Mouse (Mus musculus): ENCODE data around the gene Mboat2.

Gene Mboat2

DNA sequence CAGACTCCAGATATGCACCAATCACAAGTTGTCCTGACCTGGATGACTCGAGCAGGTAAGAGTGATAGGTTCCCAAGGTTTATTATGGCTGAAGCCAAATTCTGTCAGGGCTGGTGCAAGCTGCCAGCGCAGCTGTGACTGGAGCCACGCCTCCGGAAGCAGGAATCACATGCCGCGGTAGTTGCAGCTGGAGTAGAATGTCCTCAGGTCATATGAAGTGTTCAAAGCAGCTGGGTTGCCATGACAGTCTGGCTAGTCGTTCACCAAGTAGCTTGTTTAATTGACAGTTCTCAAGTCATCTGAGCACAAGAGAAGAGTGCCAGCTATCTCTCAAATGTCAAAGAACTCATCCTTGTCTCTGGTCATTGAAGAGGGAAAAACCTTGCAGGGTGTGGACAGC lies 28.7 kb downstream of the Mboat2 start:
- in situ Hi-C loops (cut with MboI, MseI): loop anchor here (5.0 kb wide), 1 partner anchor 83 kb away; no protein-coding TSS in a partner anchor

DNA sequence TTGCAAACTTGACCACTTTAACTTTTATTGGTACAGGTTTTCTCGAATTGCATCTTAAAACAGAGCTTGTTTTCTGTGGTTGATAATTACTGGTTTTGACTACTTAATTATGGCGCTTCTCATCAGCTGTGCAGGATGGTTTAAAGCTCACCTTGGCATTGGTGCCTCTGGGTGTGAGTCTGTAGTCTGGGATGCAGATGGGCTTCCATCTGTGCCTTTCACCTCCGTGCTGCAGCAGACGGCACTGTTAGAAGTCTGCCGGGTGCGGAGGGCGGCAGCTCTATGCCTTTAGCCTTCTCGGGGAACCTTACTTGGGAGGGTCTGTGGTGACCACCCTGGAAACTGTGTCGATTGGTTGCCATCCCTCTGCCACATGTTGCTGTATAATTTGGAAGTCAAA lies 29.8 kb downstream of the Mboat2 start:
- in situ Hi-C loops (cut with MboI, MseI): no loop called here

GRCm38 (mm10) chr12:24863762-24864161 lies 33.1 kb downstream of the Mboat2 start:
- in situ Hi-C loops (cut with MboI, MseI): no loop called here

GRCm38 (mm10) chr12:24866645-24867044 lies 36.0 kb downstream of the Mboat2 start:
- in situ Hi-C loops (cut with MboI, MseI): no loop called here

GRCm38 (mm10) chr12:24868694-24869093 lies 38.0 kb downstream of the Mboat2 start:
- in situ Hi-C loops (cut with MboI, MseI): no loop called here

GRCm38 (mm10) chr12:24869231-24869630 lies 38.6 kb downstream of the Mboat2 start:
- in situ Hi-C loops (cut with MboI, MseI): no loop called here

DNA sequence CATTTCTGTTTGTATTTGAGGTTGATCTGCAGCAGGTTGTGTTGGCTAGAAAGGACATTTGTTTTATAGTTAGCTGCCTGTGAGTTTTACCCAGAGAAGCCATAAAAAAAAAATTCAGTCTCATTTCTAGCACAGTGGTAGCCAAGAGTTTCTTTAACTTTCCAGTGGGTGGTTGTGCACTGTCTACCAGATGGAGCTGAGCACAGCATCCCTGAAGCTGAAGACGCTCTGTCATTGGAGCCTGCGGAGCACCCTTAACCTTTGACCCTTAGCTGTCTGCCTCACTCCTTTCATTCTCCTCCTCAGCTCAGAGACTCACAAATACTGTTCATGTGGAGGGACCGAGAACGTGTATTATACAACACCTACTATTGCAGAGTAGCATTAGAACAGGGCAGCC lies 40.2 kb downstream of the Mboat2 start:
- in situ Hi-C loops (cut with MboI, MseI): no loop called here

GRCm38 (mm10) chr12:24872264-24872663 lies 41.6 kb downstream of the Mboat2 start:
- in situ Hi-C loops (cut with MboI, MseI): no loop called here

GRCm38 (mm10) chr12:24872689-24873088 lies 42.0 kb downstream of the Mboat2 start:
- in situ Hi-C loops (cut with MboI, MseI): no loop called here

DNA sequence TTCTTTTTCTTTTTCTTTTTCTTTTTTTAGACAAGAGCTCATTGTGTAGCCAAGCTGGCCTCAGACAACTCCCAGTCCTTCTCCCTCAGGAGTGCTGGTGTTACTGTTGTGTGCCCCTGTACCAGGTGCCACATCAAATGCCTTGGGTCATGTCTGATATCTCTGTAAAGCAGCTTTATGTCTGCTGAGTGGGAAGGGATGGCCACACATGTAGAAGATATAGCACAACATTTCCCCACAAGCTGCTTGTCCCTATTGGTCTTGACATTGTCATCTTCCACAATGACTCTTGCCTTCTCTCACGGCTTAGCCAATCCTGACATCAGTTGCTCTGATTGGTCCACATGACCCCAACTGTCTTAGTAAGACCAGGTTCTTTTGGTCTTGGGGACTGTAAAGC lies 45.2 kb downstream of the Mboat2 start:
- in situ Hi-C loops (cut with MboI, MseI): no loop called here

GRCm38 (mm10) chr12:24877231-24877630 lies 46.6 kb downstream of the Mboat2 start:
- in situ Hi-C loops (cut with MboI, MseI): no loop called here

DNA sequence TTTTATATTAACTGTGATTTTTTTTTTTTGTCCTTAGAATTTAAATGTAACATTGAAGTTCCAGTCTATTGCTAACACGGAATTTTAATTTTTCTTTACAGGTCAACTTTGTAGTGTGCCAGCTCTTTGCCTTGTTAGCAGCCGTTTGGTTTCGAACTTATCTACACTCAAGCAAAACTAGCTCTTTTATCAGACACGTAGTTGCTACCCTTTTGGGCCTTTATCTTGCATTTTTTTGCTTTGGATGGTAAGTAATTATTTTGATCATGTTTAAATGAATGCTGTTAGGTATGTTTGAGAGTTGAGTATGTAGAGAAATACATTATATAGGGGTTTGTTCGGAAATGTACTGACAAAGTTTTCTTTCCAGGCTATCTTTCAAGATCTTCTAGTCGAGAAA lies 47.4 kb downstream of the Mboat2 start:
- in situ Hi-C loops (cut with MboI, MseI): no loop called here

- in situ Hi-C loops (cut with MboI, MseI): no loop called here
These were observed 48.2 kb downstream of the Mboat2 start for GRCm38 (mm10) chr12:24878735-24879362.

- in situ Hi-C loops (cut with MboI, MseI): no loop called here
These were observed 48.9 kb downstream of the Mboat2 start for GRCm38 (mm10) chr12:24879613-24880029.

DNA sequence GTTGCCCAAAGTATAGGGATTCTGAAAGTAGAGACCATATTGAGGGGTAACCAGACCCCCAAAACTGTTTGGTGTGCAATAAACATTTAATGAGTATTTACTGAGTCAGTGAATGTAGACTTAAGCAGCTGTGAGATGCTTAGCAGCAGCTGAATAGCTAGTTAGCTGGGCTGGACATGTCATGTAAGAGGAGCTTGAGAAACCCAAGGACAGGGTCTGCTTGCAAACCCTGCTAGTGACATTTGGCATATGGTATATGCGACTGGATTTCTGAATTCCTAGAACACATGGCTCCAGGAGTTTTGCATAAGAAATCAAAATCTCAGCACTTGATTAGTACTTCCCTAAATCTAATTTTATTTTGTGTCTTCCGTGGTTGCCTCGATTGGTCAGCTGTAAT lies 52.6 kb downstream of the Mboat2 start:
- in situ Hi-C loops (cut with MboI, MseI): no loop called here

- in situ Hi-C loops (cut with MboI, MseI): no loop called here
These were observed 56.1 kb downstream of the Mboat2 start for GRCm38 (mm10) chr12:24886800-24887199.

- in situ Hi-C loops (cut with MboI, MseI): no loop called here
These were observed 58.8 kb downstream of the Mboat2 start for GRCm38 (mm10) chr12:24889371-24890051.

DNA sequence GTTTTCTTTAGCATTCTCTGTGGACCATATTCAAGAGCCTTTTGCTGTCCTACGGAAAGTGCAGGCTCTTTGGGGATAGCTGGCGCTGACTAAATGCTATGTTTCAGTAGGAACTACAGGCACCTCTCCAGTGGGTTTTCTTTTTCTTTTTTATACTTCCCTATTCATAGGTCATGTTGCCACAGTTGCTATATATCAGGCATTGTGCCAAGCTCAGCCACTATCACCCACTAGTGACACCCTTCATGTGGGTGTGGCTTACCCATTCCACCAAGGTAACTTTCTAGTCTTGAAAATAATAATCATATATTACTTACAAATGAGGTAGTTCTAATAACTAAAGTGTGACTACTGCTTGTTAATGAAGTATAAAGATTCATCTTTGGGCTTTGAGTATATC lies 59.5 kb downstream of the Mboat2 start:
- in situ Hi-C loops (cut with MboI, MseI): no loop called here

GRCm38 (mm10) chr12:24890684-24891459 lies 60.2 kb downstream of the Mboat2 start:
- in situ Hi-C loops (cut with MboI, MseI): no loop called here

- in situ Hi-C loops (cut with MboI, MseI): no loop called here
These were observed 61.9 kb downstream of the Mboat2 start for GRCm38 (mm10) chr12:24892536-24892935.

- in situ Hi-C loops (cut with MboI, MseI): no loop called here
These were observed 63.2 kb downstream of the Mboat2 start for GRCm38 (mm10) chr12:24893777-24894468.

- in situ Hi-C loops (cut with MboI, MseI): no loop called here
These were observed 64.7 kb downstream of the Mboat2 start for GRCm38 (mm10) chr12:24895352-24895751.

All from T-helper 2 cell (primary cell).